Mouse (Mus musculus) lung, adult 10 weeks (tissue): ENCODE measurements around the gene Pagr1a. TPM values are rescaled to one million over a fixed set of nuclear protein-coding genes. Genes with fewer than 3 reads are reported as not detected.

Experiments
- polyA plus RNA-seq: library from polyadenylated mRNA; stranded (reverse); fragments of 350-450 nt; fragmentation: Illumina TruSeq; extraction: RNeasy Lipid Tissue Mini Kit (QIAGEN cat#74804); gene quantifications from one replicate; pipeline ENCODE4 v1.2.3, GENCODE M21; 2014; ENCODE audit warnings: low read depth, low replicate concordance; ENCODE audit not compliant: insufficient read depth

Pagr1a gene
- 10.9 TPM for polyA plus RNA-seq

DNA sequence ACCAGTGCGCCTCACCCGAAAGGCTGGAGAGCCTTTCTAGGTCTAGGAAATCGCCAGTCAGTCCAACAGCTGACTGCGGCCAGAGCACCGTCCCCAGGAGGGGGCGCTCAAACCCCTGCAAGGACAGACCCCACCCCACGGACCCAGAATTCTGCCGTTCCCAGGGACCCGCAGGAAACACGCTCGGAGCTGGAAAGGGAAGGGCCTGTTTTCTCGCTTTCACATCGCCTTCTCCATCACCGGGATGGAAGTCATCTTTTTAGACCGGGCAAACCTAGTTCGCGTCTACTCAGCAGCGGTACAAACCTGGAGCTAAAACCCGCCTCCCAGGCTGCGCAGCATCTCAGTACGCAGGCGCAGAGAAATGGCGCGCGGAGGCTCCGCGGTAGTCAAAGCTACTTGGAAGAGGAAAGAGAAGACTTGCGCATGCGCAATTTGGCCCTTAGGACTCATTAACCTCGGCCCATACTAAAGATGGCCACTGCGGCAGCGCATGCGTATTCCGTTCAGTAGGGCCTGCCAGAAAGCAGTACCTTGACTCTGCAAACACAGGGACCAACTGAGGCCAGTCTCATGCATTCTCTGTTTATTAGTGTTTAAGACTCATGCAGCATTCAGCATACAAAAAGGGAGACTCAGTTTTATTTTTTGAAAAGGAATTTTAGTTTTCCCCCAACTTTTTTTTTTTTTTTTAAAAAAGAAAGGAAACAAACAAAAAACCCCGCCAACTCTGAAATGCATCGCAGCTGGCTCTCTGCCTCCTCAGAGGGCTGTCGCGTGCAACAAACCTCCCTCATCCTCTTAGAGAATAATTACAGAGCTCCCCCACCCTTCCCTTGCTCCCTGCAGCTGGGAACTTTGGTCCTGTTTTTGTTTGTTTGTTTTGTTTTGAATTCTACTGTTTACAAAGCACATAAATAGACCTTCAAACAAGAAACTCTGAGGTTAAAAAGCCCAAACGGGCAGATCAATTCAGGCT is at the start of gene Pagr1a:
Gene Pagr1a (minus strand): TSS at position 382 of the 979 bp plus-strand sequence.

DNA sequence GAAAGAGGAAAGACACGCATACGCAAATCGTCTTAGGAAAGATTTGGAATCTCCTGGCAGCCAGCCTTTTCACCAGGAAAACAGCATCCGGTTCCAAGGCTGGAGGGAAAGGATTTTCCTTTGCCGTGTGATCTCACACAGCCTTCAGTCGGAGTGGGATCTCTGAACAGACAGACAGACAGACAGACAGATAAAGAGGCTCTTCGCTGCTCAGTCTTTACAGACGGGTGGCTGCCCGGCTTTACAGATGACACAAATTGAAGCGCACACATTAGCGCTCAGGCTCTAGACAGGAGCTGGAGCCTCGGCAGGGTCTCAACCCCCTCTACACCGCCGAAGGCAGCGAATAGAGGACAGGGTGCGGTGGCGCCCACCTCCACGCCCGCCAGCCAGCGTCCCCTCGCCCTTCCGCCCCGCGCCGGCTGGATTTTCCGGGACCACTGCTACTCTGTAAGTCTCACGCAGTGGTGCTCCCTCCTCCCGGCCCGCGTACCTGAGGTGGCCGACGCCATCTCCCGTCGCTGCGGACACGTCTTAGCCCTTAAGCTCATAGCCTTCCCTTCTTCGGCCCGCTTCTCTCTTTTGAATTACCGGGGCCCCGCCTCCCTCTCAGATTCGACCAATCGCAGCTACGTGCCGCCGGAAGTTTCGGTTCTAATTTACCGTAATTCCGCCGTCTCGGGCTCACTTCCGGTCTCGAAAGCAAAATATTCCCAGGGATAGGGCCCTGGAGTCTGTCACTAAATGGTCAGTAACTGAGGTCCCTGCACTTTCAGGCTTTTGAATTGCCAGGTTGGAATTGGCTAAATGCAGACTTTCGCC is 24.9 kb upstream of the Pagr1a start, which contains the start of gene Kif22:
Gene Kif22 (minus strand): TSS at position 621 of the 822 bp plus-strand sequence.

DNA sequence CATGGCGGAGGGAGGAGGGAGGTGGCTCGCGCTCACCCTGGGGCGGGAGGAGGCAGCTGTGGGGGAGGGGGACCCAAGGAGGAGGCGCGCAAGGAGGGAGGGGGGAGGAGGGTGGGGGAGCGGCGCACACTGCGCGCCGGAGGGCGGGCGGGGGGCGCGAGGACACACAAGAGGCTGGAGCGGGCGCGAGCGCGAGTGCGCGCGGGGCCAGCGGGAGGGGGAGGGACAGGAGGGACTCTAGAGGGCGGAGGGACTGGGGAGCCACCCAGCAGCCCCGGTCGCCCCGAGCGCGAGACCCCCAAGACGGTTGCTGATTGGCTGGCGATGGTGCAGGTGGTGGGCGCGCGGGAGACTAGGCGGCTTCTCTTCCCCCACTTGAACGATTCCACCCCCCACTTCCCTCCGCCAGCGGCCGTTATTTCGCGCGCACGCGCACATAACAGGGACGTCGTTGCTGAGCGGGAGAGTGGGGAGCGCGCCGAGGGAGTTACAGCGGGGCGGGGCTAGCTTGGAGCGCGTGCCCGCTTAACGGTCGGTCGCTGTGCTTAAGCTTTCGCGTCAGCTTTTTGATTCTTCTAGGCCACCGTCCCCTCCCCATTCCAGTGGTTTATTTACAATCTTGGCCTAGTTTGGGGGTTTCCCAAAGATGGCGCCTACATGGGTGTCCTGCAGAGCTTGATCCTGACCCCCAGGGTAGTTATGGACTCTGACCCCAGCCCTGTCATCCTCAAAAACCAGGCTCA is 10.0 kb upstream of the Pagr1a start, which contains the start of gene Maz:
Gene Maz (minus strand): TSS at position 54 of the 743 bp plus-strand sequence.

DNA sequence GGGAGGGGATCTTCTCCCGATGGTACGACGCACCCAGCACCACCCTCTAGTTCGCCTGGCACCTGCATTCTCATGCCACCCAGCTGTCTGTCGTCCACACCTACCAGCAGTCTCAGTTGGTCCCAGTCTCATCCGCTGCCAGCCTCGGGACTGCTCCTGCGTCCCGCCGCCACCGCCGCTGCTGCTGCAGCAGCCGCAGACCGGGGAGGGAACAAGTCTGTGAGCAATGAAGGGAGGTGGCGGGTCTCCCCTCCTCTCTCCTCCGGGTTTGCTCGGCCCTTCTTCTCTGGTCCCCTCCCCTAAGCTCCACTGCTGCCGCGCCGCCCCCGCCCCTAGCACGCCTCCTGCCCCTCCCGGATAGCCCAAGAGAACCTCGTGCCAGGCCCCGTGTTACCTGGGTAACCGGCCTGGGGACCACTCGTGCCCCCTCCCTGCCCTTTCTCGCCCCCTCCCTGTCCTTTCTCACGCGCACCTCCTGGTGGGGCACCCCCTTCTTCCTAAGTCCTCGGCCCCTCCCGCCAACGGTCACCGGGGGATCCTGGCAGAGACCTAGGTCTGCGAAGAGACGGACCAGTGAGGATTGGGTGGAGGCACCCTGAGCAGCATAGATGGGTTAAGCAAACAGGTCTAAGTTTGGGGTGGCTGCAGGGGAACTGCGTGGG is 3.9 kb upstream of the Pagr1a start, which contains the start of the genes Gm42742 and Prrt2:
Gene Gm42742 (minus strand): TSS at position 197 of the 662 bp plus-strand sequence.
Gene Prrt2 (minus strand): TSS at position 311 of the 662 bp plus-strand sequence.

DNA sequence TGATC is 869 bp downstream of the Pagr1a start, which contains the start of gene Pagr1b:
Gene Pagr1b (minus strand): TSS at position 4 of the 5 bp plus-strand sequence.

DNA sequence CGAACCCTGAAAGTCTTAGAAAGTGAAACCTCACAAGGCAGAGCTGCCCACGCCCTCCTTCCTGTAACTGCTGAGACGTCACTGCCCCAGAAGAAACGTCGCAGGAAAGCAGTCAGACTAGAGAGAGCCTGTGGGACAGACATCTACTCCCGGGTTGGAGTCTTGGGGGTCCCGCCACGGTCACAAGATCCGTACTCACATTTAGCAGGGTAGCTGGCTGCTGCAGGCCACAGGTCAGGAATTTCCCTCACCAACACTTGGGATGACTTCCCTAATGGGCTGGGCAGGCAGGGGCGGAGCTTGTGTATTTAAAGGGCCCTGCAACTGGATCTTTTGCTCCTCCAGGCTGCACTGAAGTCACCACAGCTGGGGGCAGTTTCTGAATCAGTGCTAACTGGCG is 2.8 kb downstream of the Pagr1a start, which contains the start of gene Mvp:
Gene Mvp (minus strand): TSS at position 302 of the 400 bp plus-strand sequence.

DNA sequence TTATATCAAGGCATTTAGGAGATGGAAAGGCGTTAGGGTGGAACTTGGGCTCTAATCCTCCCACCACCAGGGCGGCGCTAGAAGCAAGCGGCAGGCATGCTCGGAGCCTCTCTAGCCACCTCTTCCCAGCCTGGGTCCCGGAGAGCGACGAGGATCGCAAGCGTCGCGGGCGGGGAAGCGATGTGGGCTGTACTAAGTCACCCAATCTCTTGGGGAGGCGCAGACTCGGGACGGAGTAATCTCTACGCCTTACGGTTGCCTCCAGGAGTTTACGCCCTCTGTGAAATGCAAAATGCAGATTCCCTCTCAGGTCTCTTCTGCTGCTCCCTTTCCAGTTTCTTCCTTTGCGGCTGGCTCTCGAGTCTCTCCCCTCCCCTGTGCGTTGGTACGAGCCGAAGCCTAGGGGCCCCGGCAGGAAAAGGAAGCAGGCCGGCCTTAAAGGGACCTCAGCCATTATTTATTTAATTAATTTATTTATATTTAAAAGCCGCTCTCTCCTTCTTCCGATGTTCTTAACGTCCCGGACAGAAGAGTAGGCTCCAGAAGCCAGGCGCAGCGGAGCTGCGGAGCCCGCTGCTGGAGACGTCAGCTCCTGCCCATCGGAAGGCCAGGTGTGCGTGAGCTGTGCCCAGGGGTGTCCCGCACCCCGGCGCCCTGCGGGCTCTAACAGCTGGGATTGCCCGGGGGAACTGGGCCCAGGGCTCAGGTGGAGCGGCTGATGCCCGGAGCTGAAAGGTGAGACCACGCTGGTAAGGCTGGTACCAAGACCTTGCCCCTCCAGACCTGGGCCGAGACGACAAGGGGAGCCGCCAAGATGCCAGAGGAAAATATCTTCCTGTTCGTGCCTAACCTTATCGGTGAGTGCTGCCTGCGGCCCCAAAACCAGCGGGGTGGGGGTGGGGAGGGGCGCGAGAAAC is 40.9 kb downstream of the Pagr1a start, which contains the start of gene Cdiptos:
Gene Cdiptos (minus strand): TSS at position 149 of the 917 bp plus-strand sequence.

DNA sequence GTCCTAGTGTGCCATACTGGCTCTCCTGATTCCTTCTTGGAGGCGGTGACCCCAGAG is 41.4 kb downstream of the Pagr1a start, which contains the start of gene Cdipt:
Gene Cdipt (plus strand): TSS at position 22 of the 57 bp plus-strand sequence.

Other genes starting within 250 kb of the Pagr1a start
- 159 TPM for gene Ypel3, start 240.4 kb downstream of the Pagr1a start, polyA plus RNA-seq
- gene Tbx6, start 235.9 kb downstream of the Pagr1a start, polyA plus RNA-seq = 1.3 TPM
- 98.9 TPM for gene Ppp4c, start 224.9 kb downstream of the Pagr1a start, polyA plus RNA-seq
- gene Fam57b, start 219.7 kb downstream of the Pagr1a start, polyA plus RNA-seq = 1.8 TPM
- not detected for gene 4930451I11Rik, start 185.7 kb downstream of the Pagr1a start, polyA plus RNA-seq
- gene Doc2a, start 169.9 kb downstream of the Pagr1a start, polyA plus RNA-seq = 0.11 TPM
- 7.5 TPM for gene Hirip3, start 155.4 kb downstream of the Pagr1a start, polyA plus RNA-seq
- 48.2 TPM for gene Ino80e, start 155.0 kb downstream of the Pagr1a start, polyA plus RNA-seq
- gene Taok2, start 132.6 kb downstream of the Pagr1a start, polyA plus RNA-seq = 60.3 TPM
- 57.2 TPM for gene Tmem219, start 94.4 kb downstream of the Pagr1a start, polyA plus RNA-seq
- 6.6 TPM for gene Kctd13, start 88.5 kb downstream of the Pagr1a start, polyA plus RNA-seq
- not detected for gene Asphd1, start 67.8 kb downstream of the Pagr1a start, polyA plus RNA-seq
- gene Sez6l2, start 66.8 kb downstream of the Pagr1a start, polyA plus RNA-seq = 0.34 TPM
- gene Cdipt, start 41.4 kb downstream of the Pagr1a start, polyA plus RNA-seq = 102 TPM
- gene Cdiptos, start 41.3 kb downstream of the Pagr1a start, polyA plus RNA-seq = 4.1 TPM
- gene Mvp, start 2.7 kb downstream of the Pagr1a start, polyA plus RNA-seq = 46.3 TPM
- gene Pagr1b, start 868 bp downstream of the Pagr1a start, polyA plus RNA-seq = not detected
- gene Gm42742, start 3.7 kb upstream of the Pagr1a start, polyA plus RNA-seq = 24.7 TPM
- 0.74 TPM for gene Prrt2, start 3.9 kb upstream of the Pagr1a start, polyA plus RNA-seq
- 57.2 TPM for gene Maz, start 9.7 kb upstream of the Pagr1a start, polyA plus RNA-seq
- 0.95 TPM for gene Kif22, start 25.1 kb upstream of the Pagr1a start, polyA plus RNA-seq
- gene Zg16, start 70.0 kb upstream of the Pagr1a start, polyA plus RNA-seq = not detected
- 23.2 TPM for gene AI467606, start 74.0 kb upstream of the Pagr1a start, polyA plus RNA-seq
- 0.22 TPM for gene Qprt, start 104.9 kb upstream of the Pagr1a start, polyA plus RNA-seq
- gene Spn, start 120.5 kb upstream of the Pagr1a start, polyA plus RNA-seq = 10.0 TPM
- gene Cd2bp2, start 178.7 kb upstream of the Pagr1a start, polyA plus RNA-seq = 33.6 TPM
- 16.9 TPM for gene Tbc1d10b, start 191.1 kb upstream of the Pagr1a start, polyA plus RNA-seq
- gene Mylpf, start 191.5 kb upstream of the Pagr1a start, polyA plus RNA-seq = 4.2 TPM
- gene Zfp553, start 215.7 kb upstream of the Pagr1a start, polyA plus RNA-seq = 5.6 TPM
- gene Sept1, start 215.8 kb upstream of the Pagr1a start, polyA plus RNA-seq = 23.5 TPM
- gene Zfp771, start 226.9 kb upstream of the Pagr1a start, polyA plus RNA-seq = 10.4 TPM
- gene Dctpp1, start 243.4 kb upstream of the Pagr1a start, polyA plus RNA-seq = 29.4 TPM